Mouse (Mus musculus): ENCODE data around the gene Dscam.

Gene Dscam

DNA sequence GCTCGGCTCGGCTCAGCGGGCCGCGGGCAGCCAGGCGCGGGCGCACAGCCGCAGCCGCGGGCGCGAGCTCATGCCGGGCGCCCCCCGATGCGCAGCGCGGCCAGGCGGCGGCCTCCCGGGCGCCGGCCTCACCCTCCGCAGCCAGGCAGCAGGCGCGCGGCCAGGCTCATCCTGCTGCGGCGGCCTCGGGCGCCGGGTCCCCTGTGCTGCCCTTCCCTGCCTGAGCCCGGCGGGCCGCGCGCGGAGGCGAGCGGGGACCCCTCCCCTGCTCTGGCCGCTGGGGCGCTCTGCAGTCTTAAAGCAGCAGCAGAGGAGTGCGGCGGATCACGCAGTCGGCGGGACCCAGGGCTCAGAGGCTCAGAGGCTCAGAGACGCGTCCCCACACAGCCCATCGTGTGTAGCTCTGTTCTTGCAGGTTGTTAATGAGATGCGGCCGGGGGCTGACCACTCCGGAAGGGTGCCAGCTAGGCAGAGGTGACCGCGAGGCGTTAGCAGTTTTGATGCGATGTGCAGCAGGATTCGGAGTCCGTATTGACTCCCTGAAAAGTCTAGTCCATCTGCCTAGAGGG is at the start of gene Dscam:
TSS of gene Dscam (minus strand) at position 240 of the 569 bp plus-strand sequence.
- peak; percentile 11 for DNase-seq

DNA sequence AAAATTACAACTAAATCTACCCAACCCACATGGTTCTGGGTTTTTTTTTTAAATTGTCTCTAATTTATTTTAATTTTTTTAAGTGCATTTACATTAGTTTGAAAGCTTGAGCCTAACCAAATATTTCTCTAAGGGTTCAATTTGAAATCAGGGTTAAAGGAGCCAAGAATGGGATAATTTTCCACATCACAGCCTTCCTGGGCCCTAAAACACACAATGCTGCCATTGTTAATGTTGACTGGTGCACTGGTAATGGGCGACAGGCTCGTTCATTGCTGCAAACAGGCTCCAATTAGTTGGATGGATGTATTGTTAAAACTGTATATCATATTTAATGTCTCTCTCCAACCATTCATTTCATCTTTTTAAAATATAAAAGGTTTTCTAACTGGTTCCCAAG is 48.8 kb upstream of the Dscam start:
- no peak for DNase-seq

GRCm38 (mm10) chr16:97209997-97210396 is 39.4 kb upstream of the Dscam start:
- DNase-seq = no peak

DNA sequence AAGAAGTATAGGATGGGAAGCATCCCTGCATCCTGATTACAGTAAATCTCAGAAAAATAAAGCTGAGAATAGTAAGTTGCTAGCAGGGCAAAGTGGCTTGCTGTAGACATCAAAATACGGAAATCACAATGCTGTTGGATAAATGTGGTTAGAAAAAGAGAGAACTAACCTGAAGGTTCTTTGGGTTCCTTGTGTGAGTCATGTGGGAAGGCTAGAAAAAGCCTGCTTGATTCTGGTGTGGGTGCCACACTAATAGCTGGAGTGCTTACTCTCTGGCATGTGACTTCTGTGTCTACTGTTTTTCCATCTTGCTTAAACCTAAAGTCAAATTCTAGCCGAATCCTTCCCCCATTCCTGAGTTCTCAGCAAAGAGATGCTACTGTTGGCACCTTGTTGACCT is 37.7 kb upstream of the Dscam start:
- DNase-seq = no peak

GRCm38 (mm10) chr16:97204090-97204489 is 33.5 kb upstream of the Dscam start:
- no peak for DNase-seq

- no peak for DNase-seq
Measured at GRCm38 (mm10) chr16:97203554-97203953, 33.0 kb upstream of the Dscam start.

DNA sequence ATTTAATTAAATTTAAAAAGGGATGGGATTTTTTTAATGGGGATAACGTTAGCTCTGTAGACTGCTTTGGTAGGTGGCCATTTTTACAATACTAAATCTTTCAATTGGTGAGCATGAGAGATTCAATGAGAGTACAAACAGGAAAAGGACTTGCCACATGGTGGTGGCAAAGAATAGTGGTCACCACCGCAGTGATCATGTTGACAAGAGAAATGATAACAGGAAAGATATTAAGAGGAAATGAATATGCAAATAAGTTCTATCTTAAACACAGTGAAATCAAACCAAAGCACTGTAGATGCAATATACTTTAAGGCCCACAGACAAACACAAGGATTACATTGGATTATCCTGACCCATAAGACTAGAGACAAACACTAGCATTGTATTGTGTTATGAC is 24.1 kb upstream of the Dscam start:
- no peak for DNase-seq

DNA sequence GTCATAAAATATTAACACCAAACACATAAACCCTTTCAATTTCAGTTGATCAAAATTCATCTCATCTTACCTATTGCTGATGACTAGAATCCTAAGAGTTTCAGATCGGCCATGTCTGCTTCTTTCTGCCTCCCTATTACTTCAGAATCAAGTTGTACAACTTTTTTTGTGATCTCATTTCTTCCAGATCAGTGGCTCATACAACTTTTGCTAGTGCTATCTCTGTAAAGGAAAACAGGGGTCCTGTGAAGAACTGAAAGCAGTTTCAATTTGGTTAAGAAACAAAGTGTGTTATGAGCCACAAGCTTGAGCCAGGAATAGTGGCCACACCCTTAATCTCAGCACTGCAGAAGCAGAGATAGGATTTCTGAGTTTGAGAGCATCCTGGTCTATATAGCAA is 23.6 kb upstream of the Dscam start:
- DNase-seq = no peak

GRCm38 (mm10) chr16:97192296-97192695 is 21.7 kb upstream of the Dscam start:
- no peak for DNase-seq

DNA sequence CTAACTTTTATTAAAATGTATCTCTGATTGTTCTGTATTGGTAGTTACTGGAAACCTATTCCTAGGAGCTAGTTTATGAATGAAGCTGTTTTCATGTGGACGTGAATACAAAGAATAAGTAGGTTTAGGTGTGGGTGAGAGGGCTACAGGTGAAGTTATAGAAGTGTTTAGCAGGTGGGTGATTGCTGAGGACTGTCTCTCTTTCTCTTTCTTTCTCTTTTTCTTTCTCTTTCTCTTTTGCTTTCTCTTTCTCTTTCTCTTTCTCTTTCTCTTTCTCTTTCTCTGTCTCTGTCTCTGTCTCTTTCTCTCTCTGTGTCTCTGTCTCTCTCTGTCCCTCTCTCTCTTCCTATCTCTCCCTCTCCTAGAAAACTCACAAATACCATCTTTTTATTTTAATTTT is 20.1 kb upstream of the Dscam start:
- no peak for DNase-seq

DNA sequence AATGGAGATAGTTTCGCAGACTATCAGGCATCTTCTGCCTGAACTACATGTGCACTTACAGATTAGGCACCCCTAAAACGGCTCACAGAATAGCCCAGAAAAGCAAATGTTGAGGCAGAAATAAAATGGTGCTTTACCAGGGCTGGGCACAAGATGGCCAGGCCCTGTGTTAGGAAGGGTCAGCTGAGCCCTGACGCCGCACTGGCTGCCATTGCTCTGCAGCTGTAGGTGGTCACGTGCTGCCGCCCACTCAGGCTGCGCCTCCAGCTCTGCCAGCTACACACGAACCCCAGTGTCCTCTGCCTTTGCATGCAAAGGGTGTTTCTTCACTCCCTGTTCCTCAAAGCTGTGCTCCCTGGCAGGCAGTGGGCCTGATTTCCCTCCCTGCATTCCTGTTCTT is 948 bp upstream of the Dscam start:
- no peak for DNase-seq

- peak; percentile 5 for DNase-seq
Measured at GRCm38 (mm10) chr16:97169901-97170512, 545 bp downstream of the Dscam start.

DNA sequence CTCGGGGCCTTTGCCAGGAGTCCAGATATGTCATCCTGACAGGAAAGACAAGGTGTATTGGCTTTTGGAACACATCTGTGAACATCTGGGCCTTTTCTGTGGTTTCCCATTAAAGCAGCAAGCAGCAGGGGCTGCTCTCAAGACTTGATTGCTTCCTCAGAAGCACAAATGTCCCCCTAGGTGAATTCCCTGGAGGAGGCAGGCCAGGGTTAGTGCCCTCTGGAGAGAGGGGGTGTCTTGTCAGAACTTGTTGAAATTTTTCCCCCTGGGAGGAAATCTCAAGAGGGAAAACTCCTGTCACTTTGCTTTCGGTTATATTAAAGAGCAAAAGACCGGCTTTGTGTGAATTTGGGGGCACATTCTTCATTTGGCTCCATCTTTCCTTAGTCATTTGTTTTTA is 1.9 kb downstream of the Dscam start:
- no peak for DNase-seq

- no peak for DNase-seq
Measured at GRCm38 (mm10) chr16:97168030-97168429, 2.5 kb downstream of the Dscam start.

GRCm38 (mm10) chr16:97166166-97166565 is 4.4 kb downstream of the Dscam start:
- DNase-seq = no peak

DNA sequence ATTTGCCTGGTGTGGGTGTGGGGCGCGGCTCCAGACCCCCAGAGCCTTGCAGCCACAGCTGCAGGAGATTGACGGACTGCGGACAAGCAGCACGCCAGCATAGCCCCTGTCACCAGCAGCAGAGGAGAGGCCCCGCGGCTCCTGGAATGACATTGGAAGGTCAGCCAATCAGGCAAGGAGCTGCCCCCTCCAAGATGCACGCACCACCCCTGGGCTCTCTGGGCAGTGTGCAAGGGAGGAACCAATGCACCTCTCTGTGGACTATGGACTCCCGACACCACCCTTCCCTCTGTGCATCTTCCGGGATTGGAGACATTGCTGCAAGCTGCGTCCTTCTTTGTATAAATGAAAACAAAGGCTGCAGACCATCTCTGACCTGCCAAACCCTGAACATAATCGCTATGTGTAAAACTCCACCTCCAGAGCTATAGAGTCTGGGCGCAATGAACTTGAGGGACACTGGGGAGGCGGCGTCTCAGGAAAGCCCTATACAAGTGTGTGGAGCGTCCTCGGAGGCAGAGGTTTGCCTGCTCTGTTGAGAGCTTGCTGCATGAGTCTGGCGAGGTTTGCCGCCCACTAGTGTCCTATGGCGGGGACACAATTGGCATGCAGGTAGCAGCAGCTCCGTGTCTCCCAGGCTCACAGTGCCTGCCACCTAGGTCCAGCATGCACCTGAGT is 5.0 kb downstream of the Dscam start:
- DNase-seq = peak; percentile 73

- DNase-seq = no peak
Measured at GRCm38 (mm10) chr16:97158279-97158678, 12.3 kb downstream of the Dscam start.

DNA sequence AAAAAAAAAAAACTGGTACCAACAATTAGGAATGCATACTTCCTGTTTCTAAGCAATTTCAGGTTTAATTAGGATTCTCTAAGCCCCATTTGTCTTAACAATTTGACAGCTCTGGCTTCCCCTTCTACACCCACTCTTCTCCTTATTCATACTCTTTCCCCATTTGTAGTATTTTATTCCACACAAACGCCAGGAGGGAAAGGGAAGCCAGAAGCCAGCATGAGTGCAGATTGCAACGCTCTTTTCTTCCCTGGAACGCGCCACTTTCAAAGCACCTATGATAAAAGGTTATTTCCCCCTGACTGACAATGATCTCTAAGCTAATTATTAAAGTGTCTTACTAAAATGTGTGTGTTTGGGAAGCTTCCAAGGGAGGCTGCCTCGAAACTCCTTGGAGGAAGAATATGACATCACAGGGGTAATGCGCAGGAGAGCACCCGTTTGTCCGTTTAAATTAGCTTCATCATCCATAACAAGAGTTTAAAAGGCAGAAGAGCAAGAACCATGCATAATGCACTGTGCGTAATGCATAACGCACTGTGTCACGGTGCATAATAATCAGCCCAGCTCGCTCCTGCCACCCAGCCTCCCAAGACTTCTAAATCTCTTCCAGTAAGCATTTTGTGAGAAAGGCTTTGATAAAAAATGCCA is 25.9 kb downstream of the Dscam start:
- DNase-seq = no peak

DNA sequence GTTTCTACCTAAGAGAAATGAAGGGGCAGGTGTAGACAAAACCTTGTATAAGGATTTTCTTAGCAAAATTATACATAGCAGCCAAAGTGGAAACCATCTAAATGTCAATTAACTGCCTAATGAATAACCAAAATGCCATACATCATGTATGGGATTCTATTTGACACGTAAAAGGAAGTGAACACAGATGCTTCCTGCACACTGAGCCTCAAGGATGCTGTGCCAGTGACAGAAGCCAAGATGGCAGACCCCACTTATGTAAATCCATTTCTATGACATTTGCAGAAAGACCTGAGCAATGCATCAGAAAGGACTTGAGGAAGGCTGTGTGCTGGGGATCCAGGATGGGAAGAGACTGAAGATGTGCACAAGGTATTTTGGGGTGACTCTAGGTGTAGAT is 28.6 kb downstream of the Dscam start:
- DNase-seq = no peak

DNA sequence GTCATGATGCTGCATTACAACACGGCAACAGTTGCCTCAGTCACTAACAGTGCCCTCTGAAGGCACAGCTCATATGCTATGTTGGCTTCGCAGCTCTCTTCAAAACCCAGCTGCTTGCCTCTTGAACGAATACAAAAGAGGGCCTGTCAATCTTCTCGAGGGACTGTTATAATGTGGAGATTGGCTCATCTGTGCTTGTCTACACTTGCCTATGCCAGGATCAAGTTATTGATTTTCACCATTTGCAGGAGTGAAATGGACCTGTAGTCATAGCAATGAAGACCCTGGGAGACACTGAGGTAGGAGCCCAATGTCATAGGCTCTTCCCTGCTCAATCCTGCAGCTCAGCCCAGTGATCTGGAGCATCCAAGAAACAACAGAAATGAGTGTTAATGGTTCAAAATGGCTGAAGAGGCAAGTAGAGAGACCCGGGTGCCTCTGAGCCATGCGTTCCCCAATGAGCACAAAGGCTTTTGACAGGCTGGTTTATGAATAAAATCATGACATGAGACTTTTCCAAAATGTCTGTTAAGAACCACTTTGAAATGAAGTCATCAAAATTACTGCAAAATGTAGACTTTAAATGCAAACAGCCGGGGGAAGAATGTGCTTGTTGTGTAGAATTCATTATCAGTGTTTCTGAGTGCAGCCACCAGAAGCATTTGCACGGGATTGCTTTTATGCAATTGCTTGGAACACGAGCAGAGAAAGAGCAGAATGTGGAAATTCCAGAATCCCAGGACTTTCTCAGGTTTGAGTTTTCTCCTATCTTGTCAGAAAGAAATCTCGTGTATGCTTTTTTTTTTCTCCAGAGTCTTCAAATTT is 35.3 kb downstream of the Dscam start:
- DNase-seq = no peak

DNA sequence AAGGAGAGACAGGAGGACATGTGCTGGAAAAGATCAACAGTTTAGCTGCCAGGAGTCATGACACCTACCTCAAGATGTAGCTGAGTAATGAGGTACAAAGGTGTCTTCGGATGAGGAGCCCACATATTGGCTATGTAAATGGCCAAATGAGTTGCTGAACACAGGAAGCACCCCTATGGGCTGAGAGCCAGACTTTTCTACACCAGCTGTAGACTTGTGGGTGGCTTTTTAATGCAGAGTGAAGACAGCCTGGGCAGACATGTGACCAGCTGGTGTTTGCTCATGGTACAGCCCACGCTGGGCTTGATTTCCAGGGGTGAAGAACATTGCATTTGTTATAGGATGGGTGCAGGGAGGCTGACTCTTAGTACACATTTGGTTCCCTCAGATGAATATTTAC is 43.3 kb downstream of the Dscam start:
- DNase-seq = no peak

DNA sequence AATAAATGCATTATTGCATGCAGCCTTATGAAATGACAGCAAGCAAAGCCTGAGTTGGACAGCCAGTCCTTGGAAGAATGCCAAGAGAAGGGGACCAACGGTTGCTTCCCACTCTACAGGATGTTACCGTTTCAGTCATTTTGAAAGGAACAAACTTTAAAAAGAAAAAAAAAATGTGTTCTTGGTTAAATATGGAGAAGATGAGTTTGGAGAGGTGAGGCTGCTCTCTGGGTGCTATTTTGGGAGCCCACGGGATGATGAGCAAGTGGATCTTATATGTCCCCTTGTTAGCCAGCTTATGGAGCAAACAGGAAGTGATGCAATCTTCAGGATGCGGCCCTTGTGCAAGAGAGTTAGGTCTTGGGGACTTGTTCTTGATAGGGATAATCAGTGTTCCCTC is 60.5 kb downstream of the Dscam start:
- DNase-seq = no peak

DNA sequence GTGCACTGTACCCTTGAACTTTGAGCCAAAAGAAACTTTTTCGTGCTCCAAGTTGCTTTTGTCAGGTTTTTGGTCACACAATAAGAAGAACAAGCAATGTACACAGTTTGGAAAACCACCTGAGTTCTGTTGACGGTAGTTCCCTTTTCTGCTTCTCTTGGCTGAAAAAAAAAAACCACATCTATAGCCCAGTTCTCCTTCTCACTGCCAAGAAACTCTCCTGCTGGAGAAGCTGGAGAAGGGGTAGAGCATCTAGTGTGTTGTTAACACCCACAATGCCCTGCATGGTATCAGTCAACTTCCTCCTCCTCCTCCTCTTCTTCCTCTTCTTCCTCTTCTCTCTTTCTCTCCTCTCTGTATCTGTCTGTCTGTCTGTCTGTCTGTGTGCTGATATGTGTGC is 65.3 kb downstream of the Dscam start:
- DNase-seq = no peak
